Mouse (Mus musculus) cerebellum, adult 11-12 months (tissue): Measurements from ENCODE around the gene Tom1l1.
A peak's percentile ranks its signal among the peaks of the same experiment; 100 is the strongest.
"Not testable (repeated sequence)": the region's sequence is repeated elsewhere in the genome, so short reads cannot be mapped to it uniquely, and the experiment has no call there.

Experiments
- DNase-seq: peaks from one replicate; pipeline ENCODE4 v3.0.0; 2022

The Tom1l1 gene

GRCm38 (mm10) chr11:90687460-90688416, at the start of gene Tom1l1:
TSS of gene Tom1l1 (minus strand) at chr11:90688366.
- peak; percentile 74 for DNase-seq

GRCm38 (mm10) chr11:90733575-90733974, 45.4 kb upstream of the Tom1l1 start:
- no peak for DNase-seq

GRCm38 (mm10) chr11:90727354-90728125, 39.4 kb upstream of the Tom1l1 start:
- no peak for DNase-seq

GRCm38 (mm10) chr11:90726730-90727129, 38.6 kb upstream of the Tom1l1 start:
- DNase-seq = no peak

GRCm38 (mm10) chr11:90722304-90722703, 34.1 kb upstream of the Tom1l1 start:
- no peak for DNase-seq

- no peak for DNase-seq
Observed at GRCm38 (mm10) chr11:90717719-90718118, 29.6 kb upstream of the Tom1l1 start.

GRCm38 (mm10) chr11:90711596-90711995, 23.4 kb upstream of the Tom1l1 start:
- DNase-seq = no peak

GRCm38 (mm10) chr11:90707134-90707533, 19.0 kb upstream of the Tom1l1 start:
- DNase-seq = not testable (repeated sequence)

- DNase-seq = peak; percentile 47
Observed at GRCm38 (mm10) chr11:90697480-90698240, 9.5 kb upstream of the Tom1l1 start.

GRCm38 (mm10) chr11:90695811-90696210, 7.6 kb upstream of the Tom1l1 start:
- DNase-seq = no peak

GRCm38 (mm10) chr11:90694206-90694605, 6.0 kb upstream of the Tom1l1 start:
- no peak for DNase-seq

GRCm38 (mm10) chr11:90690361-90690760, 2.2 kb upstream of the Tom1l1 start:
- no peak for DNase-seq

GRCm38 (mm10) chr11:90687040-90687439, 1.1 kb downstream of the Tom1l1 start:
- DNase-seq = no peak

GRCm38 (mm10) chr11:90686287-90687025, 1.7 kb downstream of the Tom1l1 start:
- DNase-seq = peak; percentile 11

- no peak for DNase-seq
Observed at GRCm38 (mm10) chr11:90685196-90685595, 3.0 kb downstream of the Tom1l1 start.

GRCm38 (mm10) chr11:90684765-90685164, 3.4 kb downstream of the Tom1l1 start:
- DNase-seq = no peak

GRCm38 (mm10) chr11:90681171-90681570, 7.0 kb downstream of the Tom1l1 start:
- no peak for DNase-seq

GRCm38 (mm10) chr11:90678582-90678981, 9.6 kb downstream of the Tom1l1 start:
- no peak for DNase-seq

GRCm38 (mm10) chr11:90677771-90678288, 10.3 kb downstream of the Tom1l1 start:
- no peak for DNase-seq

GRCm38 (mm10) chr11:90677027-90677426, 11.1 kb downstream of the Tom1l1 start:
- DNase-seq = no peak

GRCm38 (mm10) chr11:90675479-90676110, 12.6 kb downstream of the Tom1l1 start:
- DNase-seq = no peak
